Mouse (Mus musculus) embryonic facial prominence, embryonic 14.5 days (tissue): ENCODE results near the gene Orai1. TPM values are rescaled to one million over a fixed set of nuclear protein-coding genes. Genes with fewer than 3 reads are reported as not detected.
"Not testable (repeated sequence)": the region's sequence is repeated elsewhere in the genome, so short reads cannot be mapped to it uniquely, and the experiment has no call there.

Experiments used
- ATAC-seq: fragments of 200-750 bp; cut with Nextera tagmentation; 2 replicates; pipeline ENCODE4 v1.8.0; 2017; ENCODE audit warnings: low read depth, moderate number of reproducible peaks, moderate TSS enrichment
- DNase-seq: peaks from one replicate; pipeline ENCODE4 v3.0.0-alpha.2; 2015; ENCODE audit warnings: low spot score
- H3K27ac ChIP-seq: fragments of 300-500 bp; sonication (generic); replicated peaks from 2 replicates; pipeline ENCODE4 v1.5.1; 2014; ENCODE audit warnings: low read depth, mild to moderate bottlenecking, low read length, moderate library complexity
- H3K27me3 ChIP-seq: fragments of 300-500 bp; sonication (generic); replicated peaks from 2 replicates; pipeline ENCODE4 v1.6.1; 2014; ENCODE audit warnings: low read length; ENCODE audit not compliant: control insufficient read depth, insufficient read depth
- H3K36me3 ChIP-seq: fragments of 300-500 bp; sonication (generic); 2 replicates; pipeline ENCODE4 v1.6.1; 2014; ENCODE audit warnings: low read length, mixed read lengths; ENCODE audit not compliant: control insufficient read depth, insufficient read depth
- H3K4me1 ChIP-seq: fragments of 300-500 bp; sonication (generic); 2 replicates; pipeline ENCODE4 v1.6.1; 2014; ENCODE audit warnings: antibody characterized with exemption, low read length; ENCODE audit not compliant: control insufficient read depth, insufficient read depth
- H3K4me2 ChIP-seq: fragments of 300-500 bp; sonication (generic); 2 replicates; pipeline ENCODE4 v1.6.1; 2014; ENCODE audit warnings: low read depth, mild to moderate bottlenecking, low read length, moderate library complexity, mixed read lengths
- H3K4me3 ChIP-seq: fragments of 300-500 bp; sonication (generic); 2 replicates; pipeline ENCODE4 v1.5.1; 2014; ENCODE audit warnings: low read depth, mild to moderate bottlenecking, low read length
- H3K9ac ChIP-seq: fragments of 300-500 bp; sonication (generic); 2 replicates; pipeline ENCODE4 v1.6.1; 2014; ENCODE audit warnings: low read depth, mild to moderate bottlenecking, low read length, moderate library complexity, mixed read lengths
- H3K9me3 ChIP-seq: fragments of 300-500 bp; sonication (generic); 2 replicates; pipeline ENCODE4 v1.6.1; 2016; ENCODE audit warnings: low read length; ENCODE audit not compliant: control insufficient read depth
- WGBS: fragments of 180-500 bp; shearing (Covaris S2); extraction: QIAGEN DNeasy Blood & Tissue Kit; methylation state at CpG from one replicate; pipeline ENCODE4 v1.1.7; 2014; 5-methylcytosine and 5-hydroxymethylcytosine counted together
- polyA plus RNA-seq: library from polyadenylated mRNA; unstranded; fragments of >200 nt; fragmentation: Nextera tagmentation; extraction: Ambion mirVana; gene quantifications from 2 replicates; pipeline ENCODE4 v1.2.1, GENCODE M21; 2014

Gene Orai1
- polyA plus RNA-seq, 1 experiment from 2014 or later, result 20.8 TPM

DNA sequence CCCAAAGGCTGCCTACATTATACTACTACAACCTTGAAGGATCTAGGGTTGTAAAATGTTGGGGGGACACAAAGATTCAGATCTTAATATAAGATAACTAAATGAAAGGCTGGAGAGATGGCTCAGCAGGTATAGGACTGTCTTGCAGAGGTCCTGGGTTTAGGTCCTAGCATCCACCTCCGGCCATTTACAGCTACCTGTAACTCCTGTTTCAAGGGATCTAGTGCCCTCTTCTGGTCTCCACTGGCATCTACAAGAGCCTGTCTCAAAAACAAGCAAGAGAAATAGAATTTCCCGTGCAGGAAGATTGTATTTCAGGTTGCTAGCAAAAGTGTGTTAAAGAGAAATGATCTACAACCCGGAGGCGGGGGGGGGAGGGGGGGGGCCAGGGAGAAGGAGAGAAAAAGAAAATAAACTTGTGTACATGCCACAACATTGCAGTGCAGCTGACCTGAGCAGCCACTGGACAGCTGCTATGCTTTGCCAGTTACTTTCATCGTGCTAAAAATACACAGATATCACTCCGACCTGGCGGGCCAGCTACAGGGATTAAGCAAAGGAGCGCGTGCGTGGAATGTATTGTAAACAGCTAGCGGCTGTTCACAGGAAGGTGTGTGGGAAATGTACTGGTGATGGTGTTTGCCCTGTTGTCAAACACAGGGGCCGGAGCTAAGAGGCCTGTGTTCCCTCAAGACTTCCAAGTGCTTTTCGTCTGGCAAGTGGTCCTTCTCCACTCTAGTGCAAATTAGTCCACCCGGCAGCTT lies 45.1 kb downstream of the Orai1 start:
- H3K9ac ChIP-seq, result no peak overlapping the region
- no peak for ATAC-seq
- WGBS, result 12% methylated on average over 14 of the region's 14 CpGs
- DNase-seq, result peak; percentile 51
- no peaks in the 10 kb centered on the region for H3K36me3 ChIP-seq
- peak overlapping the region; percentile 55 for H3K27ac ChIP-seq
- H3K27me3 ChIP-seq, result no peaks in the 10 kb centered on the region
- peak overlapping the region; percentile 32; the same call in 1 of the 2 replicates for H3K4me2 ChIP-seq
- no peak overlapping the region for H3K4me3 ChIP-seq
- H3K4me1 ChIP-seq, result peaks cover 6% of the 10 kb centered on the region
- H3K9me3 ChIP-seq, result 0 out of 2 replicates have a peak, but pooled peaks cover 3% of the 10 kb centered on the region

DNA sequence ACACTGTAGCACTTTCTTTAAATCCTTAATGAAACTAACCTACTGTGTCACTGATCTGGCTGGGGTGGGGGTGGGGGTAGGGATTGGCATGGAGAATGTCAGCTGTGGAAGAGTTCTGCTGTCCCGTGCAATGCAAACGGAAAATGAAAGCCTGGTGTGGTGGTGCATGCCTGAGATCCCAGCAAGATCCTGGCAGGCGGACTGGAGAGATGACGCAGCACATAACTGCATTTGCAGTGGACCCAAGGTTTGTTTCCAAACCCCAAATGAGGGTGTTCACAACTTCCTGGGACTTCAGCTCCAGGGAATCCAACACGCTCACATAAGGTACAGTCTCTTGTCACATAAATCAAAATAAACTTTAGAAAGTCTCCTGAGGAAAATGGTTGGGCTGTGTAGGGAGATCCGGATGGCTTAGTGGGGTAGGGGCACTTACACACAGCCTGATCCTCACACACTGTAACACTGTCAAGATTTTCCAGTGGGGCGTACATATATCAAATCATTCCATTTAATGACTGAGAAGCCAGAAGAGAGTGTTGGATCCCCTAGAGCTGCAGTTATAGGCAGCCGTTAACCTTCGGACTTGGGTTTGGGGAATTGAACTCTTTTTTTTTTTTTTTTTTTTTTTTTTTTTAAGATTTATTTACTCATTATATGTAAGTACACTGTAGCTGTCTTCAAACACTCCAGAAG lies 46.0 kb downstream of the Orai1 start:
- Histone ChIP-seq H3K9ac (0 out of 2 replicates have a peak overlapping the region, but pooled peaks have one; percentile 11), H3K9me3 (0 out of 2 replicates have a peak, but pooled peaks cover 3% of the 10 kb centered on the region), H3K36me3 (no peaks in the 10 kb centered on the region), H3K27ac (peak overlapping the region; percentile 55; the same call in 1 of the 2 replicates), H3K27me3 (no peaks in the 10 kb centered on the region), H3K4me2 (no peak overlapping the region), H3K4me3 (no peak overlapping the region), H3K4me1 (peaks cover 6% of the 10 kb centered on the region)
- no peak for ATAC-seq
- no peak for DNase-seq
- 48% methylated on average over 9 of the region's 9 CpGs for WGBS

DNA sequence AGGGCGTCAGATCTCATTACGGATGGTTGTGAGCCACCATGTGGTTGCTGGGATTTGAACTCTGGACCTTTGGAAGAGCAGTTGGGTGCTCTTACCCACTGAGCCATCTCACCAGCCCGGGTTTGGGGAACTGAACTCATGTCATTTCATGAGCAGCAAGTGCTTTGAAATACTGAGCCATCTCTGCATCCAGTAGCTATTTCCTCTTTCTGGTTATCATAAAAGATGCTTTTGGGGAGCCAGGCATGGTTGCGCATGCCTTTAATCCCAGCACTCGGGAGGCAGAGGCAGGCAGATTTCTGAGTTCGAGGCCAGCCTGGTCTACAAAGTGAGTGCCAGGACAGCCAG lies 46.5 kb downstream of the Orai1 start:
- not testable (repeated sequence) for H3K27ac ChIP-seq, H3K4me1 ChIP-seq, H3K9me3 ChIP-seq, H3K4me2 ChIP-seq, H3K4me3 ChIP-seq, ATAC-seq, H3K9ac ChIP-seq, H3K36me3 ChIP-seq, DNase-seq, H3K27me3 ChIP-seq
- 86% methylated on average over 4 of the region's 6 CpGs for WGBS

DNA sequence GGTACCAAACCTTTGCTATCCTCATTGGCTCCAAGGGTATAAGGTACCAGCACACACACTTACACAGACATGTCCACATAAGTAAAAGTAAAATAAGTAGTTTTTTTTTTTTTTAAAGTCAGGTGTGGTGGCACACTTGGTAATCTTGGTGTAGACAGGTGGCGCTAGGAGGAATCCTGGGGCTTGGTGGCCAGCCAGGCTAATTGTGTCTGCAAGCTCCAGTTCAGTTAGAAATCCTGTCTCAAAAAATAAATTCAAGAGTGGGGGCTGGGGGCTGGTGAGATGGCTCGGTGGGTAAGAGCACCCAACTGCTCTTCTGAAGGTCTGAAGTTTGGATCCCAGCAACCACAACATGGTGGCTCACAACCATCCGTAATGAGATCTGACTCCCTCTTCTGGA lies 48.3 kb downstream of the Orai1 start:
- DNase-seq, result no peak
- Histone ChIP-seq H3K4me2 (no peak overlapping the region), H3K36me3 (no peaks in the 10 kb centered on the region), H3K4me3 (no peak overlapping the region), H3K9ac (no peak overlapping the region), H3K27me3 (no peaks in the 10 kb centered on the region), H3K9me3 (no peaks in the 10 kb centered on the region), H3K4me1 (peaks cover 6% of the 10 kb centered on the region), H3K27ac (no peak overlapping the region)
- 84% methylated on average over 3 of the region's 3 CpGs for WGBS
- no peak for ATAC-seq

DNA sequence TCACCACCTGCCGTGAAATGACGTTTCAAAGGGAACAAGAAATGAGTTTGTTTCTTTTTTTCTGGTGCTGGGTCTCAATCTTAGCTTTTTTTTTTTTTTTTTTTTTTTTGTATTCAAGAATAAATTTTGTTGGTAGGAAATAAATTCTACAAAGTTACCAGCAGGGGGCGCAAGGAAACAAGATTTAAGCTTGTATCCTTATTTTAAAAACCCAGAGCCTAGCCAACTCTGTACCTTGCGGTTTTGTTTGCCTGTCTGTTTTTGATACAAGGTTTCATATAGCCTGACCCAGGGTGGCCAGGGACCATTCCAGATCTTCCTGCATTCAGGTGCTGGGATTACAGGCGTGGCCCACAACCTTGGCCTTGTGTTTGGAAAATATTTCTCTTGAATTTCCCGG lies 49.3 kb downstream of the Orai1 start:
- Histone ChIP-seq H3K4me3 (no peak overlapping the region), H3K9ac (no peak overlapping the region), H3K27me3 (no peaks in the 10 kb centered on the region), H3K9me3 (no peaks in the 10 kb centered on the region), H3K27ac (no peak overlapping the region), H3K4me2 (no peak overlapping the region), H3K36me3 (no peaks in the 10 kb centered on the region), H3K4me1 (peaks cover 6% of the 10 kb centered on the region; the same call in 1 of the 2 replicates)
- 27% methylated on average over 6 of the region's 6 CpGs for WGBS
- ATAC-seq, result no peak
- DNase-seq, result peak; percentile 95

DNA sequence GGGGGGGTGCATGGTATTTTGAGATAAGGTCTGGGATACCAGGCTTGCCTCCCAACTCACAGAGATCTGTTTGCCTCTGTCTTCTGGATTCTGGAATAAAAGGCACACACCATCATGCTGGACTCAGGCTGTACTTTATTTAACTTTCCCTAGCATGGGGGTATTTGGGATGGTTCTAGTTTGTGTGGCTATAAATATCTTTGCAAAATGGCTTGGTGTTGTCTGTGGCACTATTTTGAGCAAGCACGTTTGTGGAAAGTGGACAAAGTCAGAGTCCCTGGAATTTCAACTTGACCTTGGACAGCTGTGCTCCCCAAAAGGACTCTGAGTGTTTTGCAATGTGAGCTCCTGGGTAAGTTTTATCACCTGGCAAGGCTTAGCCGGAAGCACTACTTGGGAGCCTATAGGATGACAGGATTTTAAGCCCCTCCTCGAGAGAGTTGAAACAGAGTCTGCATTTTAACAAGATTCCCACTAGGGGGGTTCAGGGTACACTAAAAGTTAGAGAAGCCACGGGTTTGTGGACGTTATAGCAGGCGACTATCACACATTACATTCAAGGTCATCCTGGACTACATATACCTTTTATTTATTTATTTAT lies 52.6 kb downstream of the Orai1 start:
- no peaks in the 10 kb centered on the region for H3K27me3 ChIP-seq
- H3K4me1 ChIP-seq, result no peaks in the 10 kb centered on the region
- H3K4me2 ChIP-seq, result 0 out of 2 replicates have a peak overlapping the region, but pooled peaks have one; percentile 7
- no peaks in the 10 kb centered on the region for H3K9me3 ChIP-seq
- DNase-seq, result peak; percentile 87
- H3K9ac ChIP-seq, result no peak overlapping the region
- ATAC-seq, result peak; percentile 83
- no peaks in the 10 kb centered on the region for H3K36me3 ChIP-seq
- H3K27ac ChIP-seq, result no peak overlapping the region
- 13% methylated on average over 6 of the region's 6 CpGs for WGBS
- H3K4me3 ChIP-seq, result no peak overlapping the region

DNA sequence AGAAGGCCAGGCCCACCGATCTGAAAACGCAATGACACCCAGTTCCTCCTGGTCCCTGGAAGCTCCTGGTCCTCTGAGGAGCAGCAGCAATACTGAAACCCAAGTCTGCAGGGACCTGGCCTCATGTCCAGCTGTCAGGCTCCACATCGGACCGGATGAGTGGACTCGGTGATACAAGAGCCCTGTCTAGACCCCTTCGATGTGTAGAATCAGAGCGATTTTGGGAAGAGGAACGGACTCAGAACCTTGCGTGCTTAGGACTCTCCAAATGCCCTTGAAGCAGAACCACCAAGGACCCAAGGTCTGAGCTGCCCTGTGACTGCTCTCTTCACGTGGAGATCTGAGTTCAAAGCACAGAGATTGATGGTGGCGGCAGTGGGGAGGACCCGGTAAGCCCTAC lies 53.2 kb downstream of the Orai1 start, which contains the start of gene Tmem120b:
Tmem120b (plus strand) TSS at position 301 of the 400 bp plus-strand sequence.
- Histone ChIP-seq H3K4me3 (no peak within 1 kb of the TSS), H3K4me1 (no peaks in the 10 kb centered on the region), H3K36me3 (no peaks in the 10 kb centered on the region), H3K9ac (no peak within 1 kb of the TSS), H3K27me3 (no peaks in the 10 kb centered on the region), H3K4me2 (0 out of 2 replicates have a peak within 1 kb of the TSS, but pooled peaks have one; percentile 7), H3K27ac (no peak within 1 kb of the TSS), H3K9me3 (no peaks in the 10 kb centered on the region)
- WGBS, result 84% methylated on average over 12 of the region's 12 CpGs
- DNase-seq (no peak), ATAC-seq (no peak)

DNA sequence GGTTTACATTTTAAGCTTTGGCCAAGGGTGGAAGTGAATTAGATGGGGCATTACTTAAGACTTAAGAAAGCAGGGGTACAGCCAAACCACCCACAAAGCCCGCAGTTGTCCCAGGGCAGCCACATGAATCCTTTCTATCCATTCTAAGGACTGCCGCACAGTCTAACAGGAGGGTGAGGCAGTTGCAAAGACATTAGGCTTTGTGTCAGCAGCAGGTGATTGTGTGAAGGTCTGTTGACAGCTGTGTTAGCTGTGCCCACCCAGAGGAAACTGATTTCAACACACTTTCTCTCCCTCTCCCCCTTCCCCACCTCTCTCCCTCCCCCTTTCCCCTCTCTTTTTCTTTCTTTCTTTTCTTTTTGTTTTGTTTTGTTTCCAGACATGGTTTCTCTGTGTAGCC lies 53.8 kb downstream of the Orai1 start:
- no peak for DNase-seq
- no peak overlapping the region for H3K27ac ChIP-seq
- no peak overlapping the region for H3K9ac ChIP-seq
- H3K4me2 ChIP-seq, result no peak overlapping the region
- H3K9me3 ChIP-seq, result no peaks in the 10 kb centered on the region
- H3K4me1 ChIP-seq, result no peaks in the 10 kb centered on the region
- H3K27me3 ChIP-seq, result no peaks in the 10 kb centered on the region
- ATAC-seq, result no peak
- 84% methylated on average over 2 of the region's 2 CpGs for WGBS
- H3K4me3 ChIP-seq, result no peak overlapping the region
- H3K36me3 ChIP-seq, result no peaks in the 10 kb centered on the region
